In the genomic region with DNA sequence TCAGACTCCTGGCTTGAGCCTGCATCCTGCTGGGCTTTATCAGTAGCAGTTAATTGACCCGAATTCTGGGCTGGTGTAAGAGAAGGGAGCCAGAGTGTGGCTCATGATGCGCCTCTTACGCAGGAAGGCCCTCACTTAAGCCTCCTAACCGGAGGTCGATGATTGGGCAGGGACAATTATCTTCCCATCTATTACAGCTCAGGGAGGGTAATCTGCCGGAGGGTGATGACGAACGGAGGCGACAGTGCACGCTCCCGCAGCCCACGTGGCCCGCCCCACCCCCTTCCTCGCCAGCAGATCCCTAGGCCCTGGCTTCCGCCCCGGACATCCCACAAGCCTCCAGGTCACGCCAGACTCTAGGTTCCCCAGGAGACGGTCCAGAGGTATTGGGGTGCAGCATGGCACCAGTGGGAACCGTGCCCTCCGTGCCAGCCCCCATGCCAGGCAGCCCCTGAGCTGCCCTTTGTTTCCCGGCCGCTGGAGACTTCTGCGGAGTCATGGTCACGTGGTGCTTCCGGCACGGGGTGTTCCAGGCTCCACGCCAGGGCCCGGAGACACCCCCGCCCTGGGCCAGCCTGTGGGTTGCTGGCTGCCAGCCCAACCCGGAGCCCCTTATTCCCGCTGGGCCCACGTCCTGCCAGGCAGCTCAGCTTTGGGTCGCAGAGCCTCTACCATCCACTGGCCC, we compare ENCODE assay signal across 8 mouse cellular contexts. TPM values are rescaled to one million over a fixed set of nuclear protein-coding genes. Genes with fewer than 3 reads are reported as not detected.
DNase-seq lines count a peak whose midpoint lies in the region; ATAC-seq lines count a peak whose summit lies in the region.

No protein-coding gene starts in this region.

- H3K4me1 ChIP-seq in megakaryocyte, embryonic 14.5 days, result peaks cover 74% of the 10 kb centered on the region

- H3K36me3 ChIP-seq in megakaryocyte, embryonic 14.5 days (replicated peaks; ENCODE audit: low read length), result no peaks in the 10 kb centered on the region

- peak overlapping the region; percentile 93 for H3K4me3 ChIP-seq in megakaryocyte, embryonic 14.5 days (replicated peaks)

- ATAC-seq in activated CD4-positive, CD25-positive, alpha-beta regulatory T cell, adult 4 months, result peak; percentile 87
- ATAC-seq in common myeloid progenitor, adult 5-6 weeks (replicated peaks; ENCODE audit: low read depth, poor library complexity, severe bottlenecking), result peak; percentile 89

- H3K9me3 ChIP-seq in megakaryocyte, embryonic 14.5 days, result peaks cover under 1% of the 10 kb centered on the region; the same call in 1 of the 2 replicates

- peak; percentile 75 to 81 for DNase-seq in gastrocnemius, adult 8-10 months (ENCODE audit: low spot score in 2 of 2)
- peak; percentile 89 for DNase-seq in induced T-regulatory cell, adult 2 months (ENCODE audit: low read depth)
- DNase-seq in left cerebral cortex, adult 9 months (ENCODE audit: low spot score in 2 of 2), result peak; percentile 84 to 92
- DNase-seq in right cerebral cortex, adult 2 months (ENCODE audit: low spot score in 2 of 2), result peak; percentile 79 to 89
- DNase-seq in urinary bladder, postnatal 10 days (ENCODE audit: low spot score), result peak; percentile 38

- no peaks in the 10 kb centered on the region for H3K27me3 ChIP-seq in megakaryocyte, embryonic 14.5 days (replicated peaks)

RNA-seq across cellular contexts. Expression of gene Sh2d6, which starts 9.0 kb away (rescaled TPM):
- polyA plus RNA-seq in activated CD4-positive, CD25-positive, alpha-beta regulatory T cell, adult 4 months (2017; shearing (Covaris generic)), result not detected
- not detected in 2 replicates for total RNA-seq in common myeloid progenitor, adult 5-6 weeks (2017)
- under 1 TPM; 0.29 to 0.61 (median 0.40) TPM for total RNA-seq in gastrocnemius, adult 8-10 months (2022)
- polyA plus RNA-seq in megakaryocyte, embryonic 14.5 days (2012; ENCODE audit: insufficient read depth, low replicate concordance), result 0.10 TPM in 1 of 2 replicates, not detected in the other

RNA-seq across cellular contexts. Expression of gene Capg, which starts 31.7 kb away (rescaled TPM):
- polyA plus RNA-seq in activated CD4-positive, CD25-positive, alpha-beta regulatory T cell, adult 4 months (2017; shearing (Covaris generic)), result 100 to 1,000 TPM; 595 to 746 TPM
- 32.4 and 56.4 TPM in 2 replicates for total RNA-seq in common myeloid progenitor, adult 5-6 weeks (2017)
- total RNA-seq in gastrocnemius, adult 8-10 months (2022), result 10 to 100 TPM in 1 of 4 experiments, 1 to 10 TPM in 3; 8.5 to 12.4 (median 9.0) TPM
- 7.6 and 140 TPM in 2 replicates for polyA plus RNA-seq in megakaryocyte, embryonic 14.5 days (2012; ENCODE audit: insufficient read depth, low replicate concordance)

Comparison
In these comparisons a context has a peak if more than half of its experiments do, and no peak if none do; other contexts are left out.
1. Peak in every context shown above with its lines: DNase-seq, ATAC-seq and H3K4me3 ChIP-seq.
2. DNase-seq: peak in every context shown above with its lines; median percentile 89 in induced T-regulatory cell, adult 2 months; 88 in left cerebral cortex, adult 9 months; 84 in right cerebral cortex, adult 2 months; 78 in gastrocnemius, adult 8-10 months; 38 in urinary bladder, postnatal 10 days.